In genomic region chr12:76837844-76838650, GRCm38 (mm10) we compare ENCODE assay signal across 9 mouse cellular contexts. TPM values are rescaled to one million over a fixed set of nuclear protein-coding genes. Genes with fewer than 3 reads are reported as not detected.
DNase-seq lines count a peak whose midpoint lies in the region; ATAC-seq and TF ChIP-seq lines count a peak whose summit lies in the region.
"Had no signal": no experiment of that assay in that cellular context is flagged by ENCODE, and none has a peak within 500 bp of the region (broad histone marks: within the 10 kb centered on the region; RNA-seq: fewer than 3 reads in every experiment).

No protein-coding gene starts in this region.

- peaks cover 13% of the 10 kb centered on the region for H3K4me1 ChIP-seq in kidney, embryonic 15.5 days
- no peaks in the 10 kb centered on the region for H3K4me1 ChIP-seq in brown adipose tissue, adult 24 weeks (ENCODE audit: control insufficient read depth, insufficient read depth, insufficient read length, low read length)
- 0 out of 2 replicates have a peak, but pooled peaks cover 3% of the 10 kb centered on the region for H3K4me1 ChIP-seq in hindbrain, postnatal 0 days (ENCODE audit: insufficient read depth, low read length)
- H3K4me1 ChIP-seq in midbrain, postnatal 0 days (ENCODE audit: insufficient read depth, low read length) = peaks cover 4% of the 10 kb centered on the region; the same call in 1 of the 2 replicates

- TF ChIP-seq CTCF in hindbrain, postnatal 0 days (IDR thresholded peaks at IDR 0.05; ENCODE audit: low read depth) = no peak
- TF ChIP-seq CTCF in midbrain, postnatal 0 days (IDR thresholded peaks at IDR 0.05) = no peak

- H3K9me3 ChIP-seq in kidney, embryonic 15.5 days (replicated peaks) = no peaks in the 10 kb centered on the region
- no peaks in the 10 kb centered on the region for H3K9me3 ChIP-seq in hindbrain, postnatal 0 days (ENCODE audit: low read length)
- no peaks in the 10 kb centered on the region for H3K9me3 ChIP-seq in midbrain, postnatal 0 days (ENCODE audit: low read length)

- peak overlapping the region; percentile 74 for H3K4me3 ChIP-seq in kidney, embryonic 15.5 days (replicated peaks)
- peak overlapping the region; percentile 89 for H3K4me3 ChIP-seq in brown adipose tissue, adult 24 weeks (ENCODE audit: insufficient read depth, low read depth, low read length)
- H3K4me3 ChIP-seq in hindbrain, postnatal 0 days (ENCODE audit: low read length) = peak overlapping the region; percentile 67
- peak overlapping the region; percentile 52 for H3K4me3 ChIP-seq in midbrain, postnatal 0 days (ENCODE audit: low read depth, low read length)

- peak overlapping the region; percentile 82 for H3K27ac ChIP-seq in kidney, embryonic 15.5 days
- peak overlapping the region; percentile 65 for H3K27ac ChIP-seq in brown adipose tissue, adult 24 weeks (replicated peaks; ENCODE audit: low read depth, low read length)
- H3K27ac ChIP-seq in hindbrain, postnatal 0 days = peak overlapping the region; percentile 76
- peak overlapping the region; percentile 59 for H3K27ac ChIP-seq in midbrain, postnatal 0 days (ENCODE audit: low read depth, low read length)

- no peak for ATAC-seq in kidney, embryonic 15.5 days (replicated peaks; ENCODE audit: low FRiP score)
- no peak; the same call in 1 of the 2 replicates for ATAC-seq in hindbrain, postnatal 0 days
- peak; percentile 11; the same call in 1 of the 2 replicates for ATAC-seq in midbrain, postnatal 0 days (ENCODE audit: low FRiP score)

- WGBS in kidney, embryonic 15.5 days = 13% methylated on average over 21 of the region's 21 CpGs
- WGBS in hindbrain, postnatal 0 days = 12% methylated on average over 21 of the region's 21 CpGs
- 14% methylated on average over 21 of the region's 21 CpGs for WGBS in midbrain, postnatal 0 days

- DNase-seq in kidney, postnatal 25 days = no peak
- DNase-seq in hindbrain, postnatal 0 days (ENCODE audit: low spot score) = no peak
- no peak for DNase-seq in midbrain, postnatal 0 days (ENCODE audit: low spot score)
- DNase-seq in spleen, postnatal 4 days (ENCODE audit: low spot score in 2 of 2) = no peak
- DNase-seq in thymus, postnatal 4 days = no peak
- DNase-seq in adrenal gland, postnatal 4 days (ENCODE audit: low spot score in 2 of 2) = no peak

- H3K9ac ChIP-seq in kidney, embryonic 15.5 days = peak overlapping the region; percentile 69
- H3K9ac ChIP-seq in hindbrain, postnatal 0 days (replicated peaks; ENCODE audit: low read length) = peak overlapping the region; percentile 54
- peak overlapping the region; percentile 68 for H3K9ac ChIP-seq in midbrain, postnatal 0 days (replicated peaks; ENCODE audit: low read length, poor library complexity, severe bottlenecking)

- no peaks in the 10 kb centered on the region for H3K36me3 ChIP-seq in kidney, embryonic 15.5 days
- no peaks in the 10 kb centered on the region for H3K36me3 ChIP-seq in hindbrain, postnatal 0 days (ENCODE audit: insufficient read depth, low read length)
- no peaks in the 10 kb centered on the region for H3K36me3 ChIP-seq in midbrain, postnatal 0 days (ENCODE audit: insufficient read depth, low read length)

- peak overlapping the region; percentile 72 for H3K4me2 ChIP-seq in kidney, embryonic 15.5 days
- H3K4me2 ChIP-seq in hindbrain, postnatal 0 days (ENCODE audit: low read depth, low read length) = peak overlapping the region; percentile 61
- peak overlapping the region; percentile 62 for H3K4me2 ChIP-seq in midbrain, postnatal 0 days (ENCODE audit: low read depth, low read length, poor library complexity, severe bottlenecking)

- H3K27me3 ChIP-seq in kidney, embryonic 15.5 days = no peaks in the 10 kb centered on the region; the same call in 1 of the 2 replicates
- no peaks in the 10 kb centered on the region for H3K27me3 ChIP-seq in hindbrain, postnatal 0 days (ENCODE audit: insufficient read depth, low read length)
- H3K27me3 ChIP-seq in midbrain, postnatal 0 days (ENCODE audit: insufficient read depth, low read length) = no peaks in the 10 kb centered on the region

RNA-seq across cellular contexts. Expression of gene Rab15, which starts 15.3 kb away (rescaled TPM):
- polyA plus RNA-seq in kidney, embryonic 15.5 days (2015; fragmentation: Nextera tagmentation; extraction: Ambion mirVana) = 10.9 and 11.1 TPM in 2 replicates
- not detected in 2 replicates for polyA plus RNA-seq in brown adipose tissue, adult 24 weeks (2012; ENCODE audit: insufficient read depth, insufficient read length, missing spikeins)
- total RNA-seq in hindbrain, postnatal 0 days (2014; rRNA removed) = 86.8 and 110 TPM in 2 replicates
- polyA plus RNA-seq in hindbrain, postnatal 0 days (2015; fragmentation: Nextera tagmentation; extraction: Ambion mirVana) = 53.9 and 56.5 TPM in 2 replicates
- 91.1 and 122 TPM in 2 replicates for total RNA-seq in midbrain, postnatal 0 days (2014; rRNA removed)
- polyA plus RNA-seq in midbrain, postnatal 0 days (2015; fragmentation: Nextera tagmentation; extraction: Ambion mirVana) = 57.2 and 58.9 TPM in 2 replicates
- total RNA-seq in adrenal gland, postnatal 4 days (2021) = 10 to 100 TPM in 1 of 2 experiments, 1 to 10 TPM in 1; 6.4 to 10.1 TPM

RNA-seq across cellular contexts. Expression of gene Gpx2, which starts 42.7 kb away (rescaled TPM):
- 4.0 TPM in 1 of 2 replicates, not detected in the other for polyA plus RNA-seq in kidney, embryonic 15.5 days (2015; fragmentation: Nextera tagmentation; extraction: Ambion mirVana)
- polyA plus RNA-seq in brown adipose tissue, adult 24 weeks (2012; ENCODE audit: insufficient read depth, insufficient read length, missing spikeins) = not detected in 2 replicates
- total RNA-seq in hindbrain, postnatal 0 days (2014; rRNA removed) = not detected in 2 replicates
- 0.16 and 0.30 TPM in 2 replicates for polyA plus RNA-seq in hindbrain, postnatal 0 days (2015; fragmentation: Nextera tagmentation; extraction: Ambion mirVana)
- 0.33 TPM in 1 of 2 replicates, not detected in the other for total RNA-seq in midbrain, postnatal 0 days (2014; rRNA removed)
- 0.21 TPM in 1 of 2 replicates, not detected in the other for polyA plus RNA-seq in midbrain, postnatal 0 days (2015; fragmentation: Nextera tagmentation; extraction: Ambion mirVana)
- total RNA-seq in adrenal gland, postnatal 4 days (2021) = not detected
- total RNA-seq: adrenal gland, postnatal 36 days had no signal
